ENCODE assay signal across 20 mouse cellular contexts in the genomic region with DNA sequence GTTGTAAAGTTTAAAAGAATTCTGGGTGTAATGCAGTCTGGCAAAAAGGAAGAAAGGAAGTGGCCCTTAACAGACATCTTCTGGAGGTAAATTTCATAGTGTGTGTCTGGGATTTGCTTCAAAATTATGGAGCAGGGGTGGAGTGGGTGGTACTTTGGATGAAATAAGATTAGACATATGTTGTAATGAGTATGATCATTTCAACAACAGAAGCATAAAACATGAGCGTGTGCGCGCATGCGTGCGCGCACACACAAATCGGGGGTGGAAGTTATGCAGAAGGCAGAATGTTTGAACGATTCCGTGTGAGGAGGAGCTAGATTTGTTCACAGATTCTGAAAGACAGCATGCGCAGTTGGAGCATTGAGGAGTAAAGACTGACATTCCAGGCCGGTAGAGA. TPM values are rescaled to one million over a fixed set of nuclear protein-coding genes. Genes with fewer than 3 reads are reported as not detected.
DNase-seq lines count a peak whose midpoint lies in the region; ATAC-seq lines count a peak whose summit lies in the region.
"Had no signal": no experiment of that assay in that cellular context is flagged by ENCODE, and none has a peak within 500 bp of the region (broad histone marks: within the 10 kb centered on the region; RNA-seq: fewer than 3 reads in every experiment).

No protein-coding gene starts in this region.

- no peak for DNase-seq in frontal cortex, postnatal 25 days (ENCODE audit: low spot score in 2 of 2)
- DNase-seq in left cerebral cortex, adult 18-20 months (ENCODE audit: low spot score in 2 of 2), result peak; percentile 24 to 49
- no peak for DNase-seq in left cerebral cortex, postnatal 4 days
- DNase-seq in right cerebral cortex, adult 2 months (ENCODE audit: low spot score in 2 of 2), result peak; percentile 42 to 43
- no peak for DNase-seq in right cerebral cortex, postnatal 10 days (ENCODE audit: low spot score in 2 of 2)
- peak; percentile 74 for DNase-seq in telencephalon, adult 2 months (ENCODE audit: low read depth, low spot score)
- DNase-seq in kidney, postnatal 4 days, result no peak
- DNase-seq: adrenal gland, adult 8-10 months; adrenal gland, postnatal 36 days; B cell, adult 2 months; cerebellum, adult 11 months; cerebellum, adult 8-10 months; cerebellum, postnatal 14 days; embryo, embryonic 11 days; gastrocnemius, adult 2 months; gastrocnemius, postnatal 25 days; heart, postnatal 36 days had no signal

- intact Hi-C loops in left cerebral cortex, postnatal 4 days (cut with DNase I), result no loop called here

- peak; percentile 99 for ATAC-seq in frontal cortex, adult (ENCODE audit: low TSS enrichment)
- ATAC-seq: CD4-positive, CD25-positive, alpha-beta regulatory T cell, adult 4 months; forebrain, embryonic 14.5 days had no signal

RNA-seq across cellular contexts. Expression of a gene that starts 14.2 kb away (rescaled TPM):
- 10 to 100 TPM; 79.1 to 85.6 TPM for total RNA-seq in left cerebral cortex, adult 18-20 months (2021)
- total RNA-seq in left cerebral cortex, postnatal 4 days (2021), result 10 to 100 TPM; 36.5 to 38.5 TPM

Comparison
In these comparisons a context has a peak if more than half of its experiments do, and no peak if none do; other contexts are left out.
1. DNase-seq: peak in left cerebral cortex, adult 18-20 months (2 of 2), right cerebral cortex, adult 2 months (2 of 2) and telencephalon, adult 2 months (single experiment); none in frontal cortex, postnatal 25 days (0 of 2), left cerebral cortex, postnatal 4 days (single experiment), right cerebral cortex, postnatal 10 days (0 of 2) and kidney, postnatal 4 days (0 of 2).